Mouse (Mus musculus) naive thymus-derived CD4-positive, alpha-beta T cell, adult 2 months (primary cell): ENCODE results near the gene Olfr548-ps1.
A peak's percentile ranks its signal among the peaks of the same experiment; 100 is the strongest.
"Not testable (repeated sequence)": the region's sequence is repeated elsewhere in the genome, so short reads cannot be mapped to it uniquely, and the experiment has no call there.

Experiments used
- DNase-seq: peaks from one replicate; pipeline ENCODE4 v3.0.0-alpha.2; 2011; ENCODE audit warnings: low read depth

Olfr548-ps1 gene

GRCm38 (mm10) chr7:102540596-102540995 lies at the start of gene Olfr548-ps1:
Olfr548-ps1 (plus strand) TSS chr7:102540896.
- no peak for DNase-seq

- DNase-seq: not testable (repeated sequence)
These were observed 46.3 kb upstream of the Olfr548-ps1 start for GRCm38 (mm10) chr7:102494416-102494815.

DNA sequence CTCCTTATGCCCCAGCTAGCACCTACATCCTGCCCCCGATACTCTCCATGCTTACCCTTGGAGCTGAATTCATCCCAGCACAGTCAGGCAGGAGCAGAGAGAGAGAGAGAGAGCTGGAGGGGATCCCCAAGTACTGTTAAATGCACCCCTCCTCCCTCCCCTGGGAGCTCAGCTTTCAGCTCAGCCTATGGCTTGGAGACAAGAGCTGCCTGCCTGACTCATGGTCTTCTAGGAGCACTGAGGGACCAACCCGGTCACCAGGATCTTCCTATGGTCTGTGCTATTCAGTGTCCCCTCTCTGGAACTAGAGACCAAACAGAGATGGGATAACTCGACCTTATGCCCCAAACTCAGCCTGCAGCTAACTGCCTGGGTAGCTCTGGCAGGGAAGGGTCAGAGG lies 41.2 kb upstream of the Olfr548-ps1 start, which contains the start of gene Olfr545:
TSS of gene Olfr545 (minus strand) at position 101 of the 400 bp plus-strand sequence.
- no peak for DNase-seq

DNA sequence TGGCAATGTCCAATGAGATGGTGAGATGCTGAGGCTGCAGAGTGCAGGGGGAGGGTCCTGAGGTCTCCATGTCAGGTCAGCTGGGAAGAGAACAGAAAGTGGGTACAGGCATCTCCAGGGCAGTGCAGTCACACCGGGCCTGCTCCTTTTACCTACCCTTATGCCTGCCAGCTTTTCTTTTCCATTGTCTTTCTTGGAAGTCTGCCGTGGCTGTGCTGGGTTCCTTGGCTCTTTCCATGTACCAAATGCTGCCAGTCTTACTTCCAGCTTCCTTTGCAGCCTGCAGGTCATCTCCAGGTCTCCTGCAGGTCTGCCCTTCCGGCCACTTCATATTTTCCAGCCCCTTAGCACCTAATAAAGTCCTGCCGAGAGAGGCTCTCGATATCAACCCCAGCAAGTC lies 38.7 kb upstream of the Olfr548-ps1 start:
- no peak for DNase-seq

- DNase-seq: peak; percentile 76
These were observed 33.8 kb upstream of the Olfr548-ps1 start for GRCm38 (mm10) chr7:102506848-102507247.

GRCm38 (mm10) chr7:102508066-102508465 lies 32.6 kb upstream of the Olfr548-ps1 start:
- DNase-seq: no peak

GRCm38 (mm10) chr7:102508666-102509065 lies 32.0 kb upstream of the Olfr548-ps1 start:
- DNase-seq: no peak

GRCm38 (mm10) chr7:102509726-102510125 lies 31.0 kb upstream of the Olfr548-ps1 start:
- DNase-seq: no peak

DNA sequence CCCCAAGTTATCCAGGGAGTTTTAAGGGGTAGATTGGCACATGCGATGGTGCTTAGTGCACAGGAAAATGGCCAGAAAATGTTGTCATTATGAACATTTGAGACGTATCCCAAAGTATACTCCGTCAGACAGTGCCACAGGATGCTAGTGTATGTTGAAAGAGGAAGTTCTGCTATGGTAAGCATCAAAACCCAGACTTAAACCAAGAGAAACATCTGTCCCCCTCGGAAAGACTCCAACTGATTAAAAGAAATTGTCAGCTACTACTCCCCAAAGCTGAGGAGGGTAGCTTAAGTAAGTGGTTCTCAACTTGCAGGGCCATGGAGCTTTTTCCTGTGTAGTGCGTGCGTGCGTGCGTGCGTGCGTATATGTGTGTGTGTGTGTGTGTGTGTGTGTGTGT lies 28.8 kb upstream of the Olfr548-ps1 start:
- no peak for DNase-seq

GRCm38 (mm10) chr7:102512814-102513435 lies 27.8 kb upstream of the Olfr548-ps1 start:
- peak; percentile 83 for DNase-seq

GRCm38 (mm10) chr7:102514144-102514543 lies 26.6 kb upstream of the Olfr548-ps1 start:
- no peak for DNase-seq

GRCm38 (mm10) chr7:102516261-102517050 lies 24.2 kb upstream of the Olfr548-ps1 start:
- DNase-seq: no peak

GRCm38 (mm10) chr7:102517051-102517335 lies 23.7 kb upstream of the Olfr548-ps1 start:
- no peak for DNase-seq

- peak; percentile 41 for DNase-seq
These were observed 11.6 kb upstream of the Olfr548-ps1 start for GRCm38 (mm10) chr7:102529052-102529451.

GRCm38 (mm10) chr7:102534449-102534848 lies 6.2 kb upstream of the Olfr548-ps1 start, which contains the start of gene Olfr547:
Olfr547 (plus strand) TSS chr7:102534749.
- no peak for DNase-seq

- DNase-seq: peak; percentile 17
These were observed 555 bp downstream of the Olfr548-ps1 start for GRCm38 (mm10) chr7:102541251-102541650.

GRCm38 (mm10) chr7:102549570-102549969 lies 8.9 kb downstream of the Olfr548-ps1 start, which contains the start of gene Olfr549:
Olfr549 (plus strand) TSS chr7:102549870.
- DNase-seq: no peak

GRCm38 (mm10) chr7:102553279-102553678 lies 12.6 kb downstream of the Olfr548-ps1 start:
- no peak for DNase-seq

- peak; percentile 89 for DNase-seq
These were observed 24.6 kb downstream of the Olfr548-ps1 start, which contains the start of gene Trim21 for GRCm38 (mm10) chr7:102564999-102565997. Trim21 (minus strand) TSS chr7:102565486.

- DNase-seq: peak; percentile 8
These were observed 25.5 kb downstream of the Olfr548-ps1 start for GRCm38 (mm10) chr7:102566219-102566618.

DNA sequence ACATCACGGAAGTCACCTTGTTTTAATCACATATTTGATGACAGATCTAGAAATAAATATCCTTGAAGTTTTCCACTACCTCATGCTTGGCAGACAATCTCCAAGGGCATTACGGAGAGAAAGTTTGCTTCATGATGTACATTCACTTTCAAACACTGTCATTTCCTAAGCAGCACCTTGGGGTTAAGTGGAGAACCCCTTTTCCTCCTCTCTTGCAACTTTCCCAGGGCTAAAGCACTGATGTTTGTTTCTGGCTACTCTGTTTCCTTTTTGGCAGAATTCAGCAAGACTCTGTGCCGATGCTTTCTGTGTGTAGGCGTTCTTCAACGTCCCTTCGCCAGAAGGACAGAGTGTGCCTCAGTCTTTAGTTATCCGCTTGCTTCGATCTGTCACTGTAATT lies 30.4 kb downstream of the Olfr548-ps1 start, which contains the start of gene Olfr550:
TSS of gene Olfr550 (plus strand) at position 301 of the 400 bp plus-strand sequence.
- DNase-seq: no peak
